Mouse (Mus musculus) ES-E14 (cell line): ENCODE measurements around the gene Pth1r.

Experiments used
- CHD2 ChIP-seq: IDR thresholded peaks from 2 replicates; pipeline ENCODE4 v1.6.1; 2014; ENCODE audit warnings: mild to moderate bottlenecking, low read depth, low read length, inconsistent platforms
- HCFC1 ChIP-seq: IDR thresholded peaks from 2 replicates; pipeline ENCODE4 v1.6.1; 2012; ENCODE audit warnings: low read length, inconsistent platforms, borderline replicate concordance; ENCODE audit not compliant: insufficient read depth
- MAFK ChIP-seq: IDR thresholded peaks from 2 replicates; pipeline ENCODE4 v1.6.1; 2014; ENCODE audit warnings: mild to moderate bottlenecking, low read depth, low read length, inconsistent platforms; ENCODE audit not compliant: insufficient read depth
- ZC3H11A ChIP-seq: IDR thresholded peaks from 2 replicates; pipeline ENCODE4 v1.6.1; 2012; ENCODE audit warnings: low read depth, mild to moderate bottlenecking, inconsistent platforms, low read length, borderline replicate concordance

GRCm38 (mm10) chr9:110684100-110684831, 62.7 kb downstream of the Pth1r start:
- TF ChIP-seq ZC3H11A: no peak
- TF ChIP-seq CHD2: no peak
- TF ChIP-seq MAFK: no peak
- no peak for TF ChIP-seq HCFC1
